Mouse (Mus musculus) midbrain, embryonic 14.5 days (tissue): ENCODE measurements around the gene Pom121. TPM values are rescaled to one million over a fixed set of nuclear protein-coding genes. Genes with fewer than 3 reads are reported as not detected.

Source experiments
- ATAC-seq: fragments of 200-750 bp; cut with Nextera tagmentation; 2 replicates; pipeline ENCODE4 v1.8.0; 2017; ENCODE audit warnings: moderate number of reproducible peaks, moderate library complexity; ENCODE audit not compliant: low FRiP score, low TSS enrichment
- DNase-seq: peaks from one replicate; pipeline ENCODE4 v3.0.0-alpha.2; 2015
- H3K27ac ChIP-seq: fragments of 300-500 bp; sonication (generic); replicated peaks from 2 replicates; pipeline ENCODE4 v1.5.1; 2014; ENCODE audit warnings: mild to moderate bottlenecking, low read depth, low read length, moderate library complexity
- H3K27me3 ChIP-seq: fragments of 300-500 bp; sonication (generic); 2 replicates; pipeline ENCODE4 v1.6.1; 2014; ENCODE audit warnings: low read length, control low read depth, mixed read lengths; ENCODE audit not compliant: control insufficient read depth, insufficient read depth
- H3K36me3 ChIP-seq: fragments of 300-500 bp; sonication (generic); 2 replicates; pipeline ENCODE4 v1.6.1; 2014; ENCODE audit warnings: low read length, control low read depth; ENCODE audit not compliant: control insufficient read depth, insufficient read depth
- H3K4me1 ChIP-seq: fragments of 300-500 bp; sonication (generic); 2 replicates; pipeline ENCODE4 v1.6.1; 2014; ENCODE audit warnings: mild to moderate bottlenecking, antibody characterized with exemption, low read length, control low read depth; ENCODE audit not compliant: control insufficient read depth, insufficient read depth
- H3K4me2 ChIP-seq: fragments of 300-500 bp; sonication (generic); 2 replicates; pipeline ENCODE4 v1.6.1; 2014; ENCODE audit warnings: mild to moderate bottlenecking, low read length, moderate library complexity
- H3K4me3 ChIP-seq: fragments of 300-500 bp; sonication (generic); replicated peaks from 2 replicates; pipeline ENCODE4 v1.5.1; 2014; ENCODE audit warnings: low read depth, low read length
- H3K9ac ChIP-seq: fragments of 300-500 bp; sonication (generic); replicated peaks from 2 replicates; pipeline ENCODE4 v1.6.1; 2014; ENCODE audit warnings: mild to moderate bottlenecking, low read length, moderate library complexity
- H3K9me3 ChIP-seq: fragments of 300-500 bp; sonication (generic); 2 replicates; pipeline ENCODE4 v1.6.1; 2016; ENCODE audit warnings: low read length, control low read depth, mixed read lengths; ENCODE audit not compliant: control insufficient read depth
- WGBS: fragments of 180-500 bp; shearing (Covaris S2); extraction: QIAGEN DNeasy Blood & Tissue Kit; methylation state at CpG from one replicate; pipeline ENCODE4 v1.1.7; 2014; 5-methylcytosine and 5-hydroxymethylcytosine counted together
- polyA plus RNA-seq: library from polyadenylated mRNA; unstranded; fragments of >200 nt; fragmentation: Nextera tagmentation; extraction: Ambion mirVana; gene quantifications from 2 replicates; pipeline ENCODE4 v1.2.1, GENCODE M21; 2014

Gene Pom121
- polyA plus RNA-seq, 1 experiment from 2014 or later = 15.2 TPM

DNA sequence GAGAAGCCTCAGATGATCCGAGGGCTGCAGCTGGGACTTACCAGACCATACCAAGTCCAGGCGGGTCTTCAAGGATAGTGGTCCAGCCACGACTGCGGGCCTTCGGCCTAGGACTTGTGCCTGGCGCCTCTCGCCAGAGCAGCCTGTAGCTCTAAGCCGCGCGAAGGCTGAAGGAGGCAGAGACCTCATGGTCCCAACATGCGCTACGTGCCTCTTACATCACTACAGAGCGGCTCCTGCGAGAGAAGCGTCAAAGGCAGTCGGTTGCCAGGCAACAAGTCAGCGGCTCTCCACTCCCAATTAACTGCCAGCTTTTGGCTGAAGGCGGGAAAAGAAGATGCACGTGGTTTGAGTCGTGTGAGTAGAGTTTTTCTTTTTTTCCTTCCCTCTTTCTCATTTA lies 10.3 kb upstream of the Pom121 start:
- Histone ChIP-seq H3K9ac (0 out of 2 replicates have a peak overlapping the region, but pooled peaks have one; percentile 16), H3K4me1 (no peaks in the 10 kb centered on the region), H3K27me3 (no peaks in the 10 kb centered on the region), H3K9me3 (no peaks in the 10 kb centered on the region), H3K27ac (no peak overlapping the region), H3K4me3 (no peak overlapping the region), H3K36me3 (peaks cover 6% of the 10 kb centered on the region), H3K4me2 (peak overlapping the region; percentile 33; the same call in 1 of the 2 replicates)
- ATAC-seq (no peak), DNase-seq (peak; percentile 81)
- 31% methylated on average over 20 of the region's 20 CpGs for WGBS

DNA sequence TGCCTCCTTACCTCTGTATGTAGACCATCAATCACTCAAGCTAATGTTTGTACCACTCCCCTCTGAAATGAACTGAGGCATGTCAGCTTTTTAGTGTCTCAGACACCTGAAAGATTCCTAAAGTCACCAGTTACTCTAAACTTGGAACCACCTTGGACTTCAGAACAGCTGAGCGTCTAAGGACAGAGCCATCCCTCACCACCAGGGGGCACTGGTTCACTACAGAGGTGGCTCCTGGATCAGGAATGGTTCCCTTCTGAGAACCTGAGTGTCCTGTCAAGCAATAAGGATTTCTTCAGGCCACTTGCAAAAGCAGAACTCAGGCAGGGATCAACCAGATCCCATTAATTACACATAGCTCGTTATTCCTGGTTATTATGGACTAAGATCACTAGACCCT lies 5.9 kb upstream of the Pom121 start:
- Histone ChIP-seq H3K36me3 (no peaks in the 10 kb centered on the region), H3K4me3 (no peak overlapping the region), H3K9ac (no peak overlapping the region), H3K4me1 (no peaks in the 10 kb centered on the region), H3K27me3 (no peaks in the 10 kb centered on the region), H3K9me3 (no peaks in the 10 kb centered on the region), H3K27ac (no peak overlapping the region), H3K4me2 (no peak overlapping the region)
- DNase-seq (peak; percentile 92), ATAC-seq (no peak)
- 6% methylated on average over 2 of the region's 2 CpGs for WGBS

DNA sequence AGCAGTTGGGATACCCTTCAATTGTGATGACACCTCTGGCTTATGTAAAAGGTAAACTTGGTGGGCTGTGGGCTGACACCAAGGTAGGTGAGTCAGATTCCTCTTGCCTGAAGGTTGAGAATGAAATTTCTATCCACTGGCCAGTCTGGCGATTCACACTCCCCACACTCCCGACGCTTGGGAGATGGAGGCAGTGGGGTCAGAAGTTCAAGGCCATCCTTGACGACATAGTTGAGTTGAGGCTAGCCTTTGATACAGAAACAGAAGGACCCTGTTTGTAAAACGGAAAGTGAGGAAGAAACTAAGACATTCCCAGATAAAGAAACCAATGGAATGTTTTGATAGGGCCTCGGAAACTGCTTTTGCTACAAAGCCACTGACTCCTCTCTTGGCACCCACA lies 5.0 kb upstream of the Pom121 start:
- ATAC-seq (no peak), DNase-seq (no peak)
- no peaks in the 10 kb centered on the region for H3K4me1 ChIP-seq
- H3K36me3 ChIP-seq = no peaks in the 10 kb centered on the region
- no peak overlapping the region for H3K4me3 ChIP-seq
- no peaks in the 10 kb centered on the region for H3K27me3 ChIP-seq
- H3K9ac ChIP-seq = no peak overlapping the region
- no peaks in the 10 kb centered on the region for H3K9me3 ChIP-seq
- H3K4me2 ChIP-seq = no peak overlapping the region
- 72% methylated on average over 6 of the region's 6 CpGs for WGBS
- H3K27ac ChIP-seq = no peak overlapping the region

DNA sequence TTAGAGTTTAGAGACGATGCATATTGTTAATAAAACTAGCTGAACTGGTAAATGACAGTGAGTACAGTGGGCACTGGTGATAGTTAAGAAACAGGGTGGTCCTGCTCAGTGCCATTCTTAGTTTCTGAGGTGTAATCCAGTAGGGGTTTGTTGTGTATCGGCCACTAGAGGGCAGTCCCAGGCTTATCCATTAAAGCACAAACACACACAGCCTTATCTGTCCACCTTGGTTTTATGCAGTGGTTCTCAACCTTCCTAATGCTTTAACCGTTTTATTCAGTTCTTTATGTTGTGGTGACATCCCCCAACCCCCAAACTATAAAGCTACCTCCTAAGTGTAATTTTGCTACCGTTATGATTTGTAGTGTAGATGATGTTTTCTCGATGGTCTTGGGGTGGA lies 1.5 kb upstream of the Pom121 start:
- no peaks in the 10 kb centered on the region for H3K9me3 ChIP-seq
- no peaks in the 10 kb centered on the region for H3K27me3 ChIP-seq
- no peak overlapping the region for H3K4me2 ChIP-seq
- peaks cover 15% of the 10 kb centered on the region for H3K36me3 ChIP-seq
- no peak overlapping the region for H3K27ac ChIP-seq
- peaks cover 8% of the 10 kb centered on the region for H3K4me1 ChIP-seq
- peak; percentile 76 for DNase-seq
- no peak overlapping the region for H3K9ac ChIP-seq
- ATAC-seq = no peak
- no peak overlapping the region for H3K4me3 ChIP-seq
- 52% methylated on average over 5 of the region's 5 CpGs for WGBS

DNA sequence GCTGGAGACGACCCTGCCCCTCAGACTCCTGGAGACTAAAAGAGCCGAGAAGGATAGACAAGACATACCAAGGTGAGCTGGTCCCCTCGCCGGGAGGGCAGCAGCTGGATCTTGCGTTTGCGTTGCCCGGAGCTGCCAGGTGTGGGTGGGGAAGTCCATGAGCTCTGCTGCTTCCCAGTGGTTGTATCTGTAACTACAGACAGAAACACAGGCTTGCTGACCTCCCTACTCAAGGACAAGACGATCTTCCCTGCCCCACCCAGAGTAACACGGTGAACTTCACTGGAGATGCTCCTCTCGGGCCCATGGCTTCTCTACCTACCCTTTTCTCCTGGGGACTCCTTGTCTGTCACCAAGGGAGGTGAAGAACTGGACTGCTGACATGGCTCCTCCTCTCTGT lies 10.6 kb downstream of the Pom121 start:
- DNase-seq (no peak), ATAC-seq (no peak)
- H3K9me3 ChIP-seq = no peaks in the 10 kb centered on the region
- H3K36me3 ChIP-seq = peaks cover 96% of the 10 kb centered on the region
- H3K9ac ChIP-seq = no peak overlapping the region
- no peak overlapping the region for H3K4me3 ChIP-seq
- H3K4me1 ChIP-seq = no peaks in the 10 kb centered on the region
- WGBS = 86% methylated on average over 10 of the region's 10 CpGs
- H3K4me2 ChIP-seq = no peak overlapping the region
- H3K27ac ChIP-seq = no peak overlapping the region
- no peaks in the 10 kb centered on the region for H3K27me3 ChIP-seq

DNA sequence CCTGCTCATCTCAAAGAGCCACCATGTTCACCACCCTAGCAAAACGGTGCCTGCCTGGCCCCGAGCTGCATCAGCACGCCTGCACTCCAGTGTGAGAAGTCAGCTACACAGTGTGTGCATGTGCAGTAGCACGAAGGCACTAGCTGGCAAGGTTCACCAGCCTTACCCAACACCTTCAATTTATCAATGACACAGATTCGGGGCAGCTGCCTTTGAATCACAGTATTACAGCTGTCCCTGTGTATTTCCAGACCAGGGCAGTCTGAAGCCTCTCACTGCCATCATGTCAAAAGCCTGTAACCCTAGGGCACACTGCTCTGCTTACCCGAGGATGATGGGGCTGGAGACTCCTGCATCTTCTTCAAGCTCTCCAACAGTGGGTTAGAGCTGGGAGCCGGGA lies 11.6 kb downstream of the Pom121 start:
- WGBS = 93% methylated on average over 7 of the region's 7 CpGs
- H3K27ac ChIP-seq = no peak overlapping the region

DNA sequence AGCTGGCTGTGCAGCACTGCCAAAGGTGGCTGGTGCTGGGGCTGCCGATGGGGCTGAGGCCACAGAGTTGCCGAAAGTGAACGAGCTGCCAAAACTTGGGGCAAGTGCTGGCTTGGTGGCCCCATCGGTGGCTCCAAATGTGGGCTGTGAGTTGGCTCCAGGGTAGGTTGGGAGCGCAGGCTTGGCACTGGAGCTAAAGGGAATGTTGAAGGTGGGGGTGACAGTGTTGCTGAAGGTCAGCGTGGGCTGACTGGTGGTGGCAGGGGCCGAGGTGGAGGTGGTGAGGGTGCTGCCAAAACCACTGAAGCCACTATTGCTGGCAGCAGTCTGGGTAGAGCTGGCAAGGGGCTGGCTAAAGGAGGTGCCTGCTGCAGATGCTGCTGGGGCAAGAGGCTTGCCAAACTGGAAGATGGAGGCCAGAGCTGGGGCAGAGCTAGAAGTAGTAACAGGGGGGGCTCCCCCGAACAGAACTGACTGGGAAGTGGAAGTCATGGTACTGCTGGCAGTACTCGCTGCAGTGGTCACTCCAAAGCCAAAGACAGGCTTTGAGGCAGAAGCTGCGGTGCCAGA lies 12.9 kb downstream of the Pom121 start:
- Histone ChIP-seq H3K9me3 (no peaks in the 10 kb centered on the region), H3K9ac (no peak overlapping the region), H3K27me3 (no peaks in the 10 kb centered on the region), H3K4me3 (no peak overlapping the region), H3K27ac (no peak overlapping the region), H3K4me2 (no peak overlapping the region), H3K36me3 (peaks cover 93% of the 10 kb centered on the region), H3K4me1 (no peaks in the 10 kb centered on the region)
- WGBS = 95% methylated on average over 10 of the region's 10 CpGs
- ATAC-seq = no peak
- no peak for DNase-seq

More for the DNA sequence above, 11.6 kb downstream of the Pom121 start:
- Histone ChIP-seq H3K9ac (no peak overlapping the region), H3K4me3 (no peak overlapping the region), H3K36me3 (peaks cover 96% of the 10 kb centered on the region), H3K27me3 (no peaks in the 10 kb centered on the region), H3K4me1 (no peaks in the 10 kb centered on the region), H3K4me2 (no peak overlapping the region), H3K9me3 (no peaks in the 10 kb centered on the region)
- ATAC-seq (no peak), DNase-seq (no peak)

DNA sequence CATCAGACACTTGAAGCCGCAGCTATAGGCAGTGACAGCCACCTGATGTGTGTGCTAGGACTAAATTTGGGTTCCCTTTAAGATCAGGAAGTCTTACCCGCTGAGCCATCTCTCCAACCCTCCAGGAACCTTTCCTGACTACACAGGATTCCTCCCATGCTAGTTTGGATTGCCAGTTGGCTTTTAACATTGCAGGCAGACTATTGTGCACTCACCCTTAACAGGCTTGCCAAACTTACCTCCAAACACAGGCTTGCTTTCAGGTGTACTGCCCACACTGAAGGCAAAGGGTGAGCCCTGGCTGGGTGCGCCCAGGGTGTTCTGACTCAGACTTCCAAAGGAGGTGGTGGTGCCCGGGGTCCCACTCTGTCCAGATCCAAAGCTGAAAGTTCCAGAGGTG lies 13.7 kb downstream of the Pom121 start:
- WGBS = 96% methylated on average over 4 of the region's 4 CpGs
- no peak overlapping the region for H3K4me3 ChIP-seq
- H3K27me3 ChIP-seq = no peaks in the 10 kb centered on the region
- H3K36me3 ChIP-seq = peaks cover 97% of the 10 kb centered on the region
- no peaks in the 10 kb centered on the region for H3K9me3 ChIP-seq
- no peak for DNase-seq
- no peak overlapping the region for H3K27ac ChIP-seq
- H3K4me2 ChIP-seq = no peak overlapping the region
- ATAC-seq = no peak
- no peak overlapping the region for H3K9ac ChIP-seq
- no peaks in the 10 kb centered on the region for H3K4me1 ChIP-seq

DNA sequence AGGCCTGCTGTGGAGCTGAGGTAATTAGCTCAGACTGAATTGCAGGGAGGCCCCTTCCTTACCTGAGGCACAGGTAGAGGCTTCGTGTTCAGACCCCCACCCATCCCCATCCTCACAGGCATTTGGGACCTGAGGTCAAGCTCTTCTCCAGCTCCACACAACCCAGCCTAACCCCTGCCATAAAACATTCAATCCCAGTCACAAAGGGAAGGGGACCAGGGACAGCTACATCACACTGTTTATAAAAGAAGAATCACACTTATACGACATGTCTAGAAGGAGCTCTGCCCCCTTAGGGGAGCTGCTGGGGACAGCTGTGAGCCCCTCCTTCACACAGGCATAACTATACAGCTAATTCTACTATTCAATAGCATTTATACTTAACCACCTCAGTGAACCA lies 18.0 kb downstream of the Pom121 start:
- Histone ChIP-seq H3K4me2 (no peak overlapping the region), H3K27me3 (no peaks in the 10 kb centered on the region), H3K9me3 (no peaks in the 10 kb centered on the region), H3K9ac (no peak overlapping the region), H3K36me3 (peaks cover 96% of the 10 kb centered on the region), H3K4me3 (no peak overlapping the region), H3K27ac (no peak overlapping the region), H3K4me1 (no peaks in the 10 kb centered on the region)
- DNase-seq = no peak
- WGBS = 60% methylated on average over 2 of the region's 2 CpGs
- ATAC-seq = no peak
